Mouse (Mus musculus) heart, adult 2 months (tissue): ENCODE measurements around the gene Nabp2.

ENCODE experiments used
- CTCF ChIP-seq: fragments of 200-600 bp; IDR thresholded peaks from 2 replicates; pipeline ENCODE4 v1.8.1; 2022; ENCODE audit warnings: antibody characterized with exemption, mild to moderate bottlenecking, moderate library complexity
- POLR2A ChIP-seq: fragments of 200-500 bp; IDR thresholded peaks from 2 replicates; pipeline ENCODE4 v1.6.1; 2011; ENCODE audit warnings: mild to moderate bottlenecking, low read depth, low read length, control low read depth; ENCODE audit not compliant: insufficient read depth

GRCm38 (mm10) chr10:128460270-128460630 lies 49.0 kb upstream of the Nabp2 start:
- no peak for TF ChIP-seq POLR2A
- no peak for TF ChIP-seq CTCF
